Mouse (Mus musculus): Measurements from ENCODE around the gene Mdm4. TPM values are rescaled to one million over a fixed set of nuclear protein-coding genes. Genes with fewer than 3 reads are reported as not detected.

The Mdm4 gene
- polyA plus RNA-seq (2015; fragmentation: Nextera tagmentation; extraction: Ambion mirVana) = 14.1 and 15.7 TPM in 2 replicates

DNA sequence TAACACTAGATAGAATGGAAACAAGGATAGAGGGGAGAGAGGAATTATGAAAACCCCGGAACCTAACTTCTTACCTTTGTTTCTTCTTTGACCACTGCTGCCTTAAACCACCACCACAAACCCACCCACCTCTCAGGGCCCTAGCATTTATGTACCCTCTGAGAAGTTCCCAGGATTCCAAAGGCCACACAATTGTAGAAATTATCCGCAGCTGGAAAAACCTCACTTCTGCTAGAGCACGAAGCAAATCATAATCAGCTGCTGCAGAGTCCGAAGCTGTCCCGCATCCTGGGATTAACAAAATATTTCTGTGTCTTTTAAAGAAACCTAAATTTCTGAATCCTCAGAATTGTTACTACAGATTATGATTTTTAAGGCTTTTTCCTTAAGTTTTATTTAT lies at the start of gene Mdm4:
Gene Mdm4 (minus strand): TSS at position 101 of the 400 bp plus-strand sequence.
- Histone ChIP-seq H3K4me1 (replicated peaks) (peaks cover 35% of the 10 kb centered on the region), H3K27me3 (no peaks in the 10 kb centered on the region), H3K36me3 (replicated peaks) (no peaks in the 10 kb centered on the region), H3K9me3 (replicated peaks) (no peaks in the 10 kb centered on the region), H3K27ac (replicated peaks) (no peak within 1 kb of the TSS), H3K4me2 (no peak within 1 kb of the TSS), H3K4me3 (replicated peaks) (no peak within 1 kb of the TSS), H3K9ac (no peak within 1 kb of the TSS)
- 80% methylated on average over 5 of the region's 5 CpGs for WGBS (ENCODE audit: insufficient replicate concordance)
- no peak for ATAC-seq (ENCODE audit: insufficient read depth)

DNA sequence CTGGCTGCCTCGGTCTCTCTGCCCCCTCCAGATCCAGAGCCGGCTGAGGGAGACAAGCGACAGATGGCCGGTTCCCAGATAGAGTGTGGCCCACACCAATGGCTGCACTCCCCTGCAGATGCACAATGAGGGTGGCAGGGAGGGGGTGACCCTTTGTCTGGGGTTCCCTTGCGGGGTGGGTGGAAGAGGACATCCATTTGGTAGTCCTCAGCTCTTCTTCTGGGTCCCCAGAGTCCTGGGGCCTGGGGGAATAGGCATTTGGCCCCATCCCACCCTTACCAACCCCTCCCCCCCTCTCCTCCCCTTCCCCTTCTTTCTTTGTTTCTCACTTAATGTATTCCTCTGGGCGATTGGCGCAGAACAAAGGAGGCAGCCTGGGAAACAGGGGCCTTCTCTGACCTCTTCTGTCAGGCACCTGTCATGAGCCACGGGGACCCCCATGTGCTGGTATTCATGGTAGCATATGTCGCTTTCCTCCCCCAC lies 49.8 kb upstream of the Mdm4 start:
- no peak overlapping the region for H3K9ac ChIP-seq
- H3K4me1 ChIP-seq (replicated peaks) = peaks cover 37% of the 10 kb centered on the region
- no peak for ATAC-seq (ENCODE audit: insufficient read depth)
- H3K27me3 ChIP-seq = 0 out of 2 replicates have a peak, but pooled peaks cover 3% of the 10 kb centered on the region
- no peaks in the 10 kb centered on the region for H3K36me3 ChIP-seq (replicated peaks)
- 67% methylated on average over 9 of the region's 9 CpGs for WGBS (ENCODE audit: insufficient replicate concordance)
- no peaks in the 10 kb centered on the region for H3K9me3 ChIP-seq (replicated peaks)
- no peak overlapping the region for H3K4me2 ChIP-seq
- no peak overlapping the region for H3K4me3 ChIP-seq (replicated peaks)
- H3K27ac ChIP-seq (replicated peaks) = no peak overlapping the region

DNA sequence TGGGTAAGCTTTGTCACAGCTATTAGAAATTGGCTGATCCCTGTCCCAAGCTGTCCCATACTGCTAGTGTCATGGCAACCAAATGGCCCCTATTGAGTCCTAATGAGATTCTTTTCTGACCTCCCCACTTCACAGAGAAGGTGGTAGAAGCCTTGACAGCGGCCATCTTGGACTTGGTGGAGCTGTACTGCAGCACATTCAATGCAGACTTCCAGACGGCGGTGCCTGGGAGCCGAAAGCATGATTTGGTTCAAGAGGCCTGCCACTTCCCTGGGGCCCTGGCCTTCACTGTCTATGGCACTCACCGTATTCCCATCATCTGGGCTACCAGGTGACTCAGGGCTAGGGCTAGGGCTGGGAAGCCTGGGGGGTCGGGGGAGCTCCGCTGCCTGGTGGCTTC lies 49.1 kb upstream of the Mdm4 start:
- peaks cover 6% of the 10 kb centered on the region; the same call in 1 of the 2 replicates for H3K27me3 ChIP-seq
- H3K9ac ChIP-seq = no peak overlapping the region
- 77% methylated on average over 7 of the region's 7 CpGs for WGBS (ENCODE audit: insufficient replicate concordance)
- no peak overlapping the region for H3K4me2 ChIP-seq
- H3K27ac ChIP-seq (replicated peaks) = no peak overlapping the region
- ATAC-seq (ENCODE audit: insufficient read depth) = no peak
- H3K4me1 ChIP-seq (replicated peaks) = peaks cover 31% of the 10 kb centered on the region
- H3K4me3 ChIP-seq (replicated peaks) = no peak overlapping the region
- no peaks in the 10 kb centered on the region for H3K36me3 ChIP-seq (replicated peaks)
- no peaks in the 10 kb centered on the region for H3K9me3 ChIP-seq (replicated peaks)

DNA sequence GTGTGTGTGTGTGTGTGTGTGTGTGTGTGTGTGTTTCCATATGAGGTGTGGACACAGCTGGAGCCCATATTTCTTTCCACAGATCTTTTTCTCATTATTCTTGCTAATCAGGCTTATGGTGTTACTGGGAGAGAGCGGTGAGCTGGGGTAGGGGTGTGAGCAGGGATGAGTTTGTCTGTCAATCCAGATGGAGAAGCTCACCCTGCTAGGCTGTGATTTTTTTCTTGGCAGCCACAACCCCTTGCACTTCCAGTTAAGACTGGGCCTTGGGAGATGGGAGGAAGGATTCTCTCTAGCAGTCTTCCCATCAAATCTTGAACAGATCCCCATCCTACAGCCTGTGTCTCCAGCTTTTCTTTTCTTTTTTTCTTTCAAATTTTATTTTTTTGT lies 48.0 kb upstream of the Mdm4 start:
- H3K9ac ChIP-seq = no peak overlapping the region
- ATAC-seq (ENCODE audit: insufficient read depth) = no peak
- H3K4me3 ChIP-seq (replicated peaks) = no peak overlapping the region
- no peaks in the 10 kb centered on the region for H3K36me3 ChIP-seq (replicated peaks)
- H3K4me1 ChIP-seq (replicated peaks) = peaks cover 22% of the 10 kb centered on the region
- H3K27me3 ChIP-seq = peaks cover 13% of the 10 kb centered on the region; the same call in 1 of the 2 replicates
- H3K4me2 ChIP-seq = no peak overlapping the region
- no peak overlapping the region for H3K27ac ChIP-seq (replicated peaks)
- WGBS (ENCODE audit: insufficient replicate concordance) = 79% methylated on average over 1 of the region's 1 CpGs
- H3K9me3 ChIP-seq (replicated peaks) = no peaks in the 10 kb centered on the region

DNA sequence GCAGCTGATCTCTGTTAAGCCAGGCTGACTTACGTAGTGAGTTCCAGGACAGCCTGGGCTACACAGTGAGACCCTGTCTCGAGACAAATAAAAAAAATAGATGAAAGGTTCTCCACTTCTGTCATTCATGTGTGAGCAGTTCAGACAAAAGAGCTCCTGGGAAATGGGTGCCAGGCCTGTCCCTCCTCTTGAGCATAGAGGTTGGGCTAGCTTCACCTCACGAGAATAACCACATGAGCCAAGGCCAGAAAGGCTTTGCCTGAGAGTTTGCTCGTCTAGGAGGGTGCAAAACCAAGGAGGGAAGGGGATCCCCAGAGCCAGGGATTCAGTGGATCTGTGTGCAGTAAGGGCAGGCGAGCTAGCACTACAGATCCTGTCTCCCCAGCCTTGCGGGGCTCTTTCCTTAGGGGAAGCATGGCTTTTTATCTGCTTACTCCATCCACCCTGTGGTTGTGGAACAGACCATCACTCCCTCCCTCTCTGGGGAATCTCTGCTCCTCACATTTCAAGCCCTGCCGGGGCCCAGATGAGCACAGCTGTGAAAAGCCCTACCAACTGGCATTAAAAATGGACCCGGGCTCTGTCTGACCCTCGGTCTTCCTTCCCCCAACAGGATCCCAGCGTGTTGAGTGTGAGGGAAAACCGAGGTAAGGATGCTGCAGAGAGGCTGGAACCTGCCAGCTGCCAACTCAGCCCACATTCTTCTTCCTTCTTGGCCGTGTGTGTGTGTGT lies 47.4 kb upstream of the Mdm4 start:
- 36% methylated on average over 11 of the region's 12 CpGs for WGBS (ENCODE audit: insufficient replicate concordance)
- Histone ChIP-seq H3K9me3 (replicated peaks) (no peaks in the 10 kb centered on the region), H3K27me3 (peaks cover 13% of the 10 kb centered on the region; the same call in 1 of the 2 replicates), H3K4me1 (replicated peaks) (peaks cover 23% of the 10 kb centered on the region), H3K4me3 (replicated peaks) (no peak overlapping the region), H3K27ac (replicated peaks) (no peak overlapping the region), H3K36me3 (replicated peaks) (no peaks in the 10 kb centered on the region), H3K4me2 (no peak overlapping the region), H3K9ac (no peak overlapping the region)
- no peak for ATAC-seq (ENCODE audit: insufficient read depth)

DNA sequence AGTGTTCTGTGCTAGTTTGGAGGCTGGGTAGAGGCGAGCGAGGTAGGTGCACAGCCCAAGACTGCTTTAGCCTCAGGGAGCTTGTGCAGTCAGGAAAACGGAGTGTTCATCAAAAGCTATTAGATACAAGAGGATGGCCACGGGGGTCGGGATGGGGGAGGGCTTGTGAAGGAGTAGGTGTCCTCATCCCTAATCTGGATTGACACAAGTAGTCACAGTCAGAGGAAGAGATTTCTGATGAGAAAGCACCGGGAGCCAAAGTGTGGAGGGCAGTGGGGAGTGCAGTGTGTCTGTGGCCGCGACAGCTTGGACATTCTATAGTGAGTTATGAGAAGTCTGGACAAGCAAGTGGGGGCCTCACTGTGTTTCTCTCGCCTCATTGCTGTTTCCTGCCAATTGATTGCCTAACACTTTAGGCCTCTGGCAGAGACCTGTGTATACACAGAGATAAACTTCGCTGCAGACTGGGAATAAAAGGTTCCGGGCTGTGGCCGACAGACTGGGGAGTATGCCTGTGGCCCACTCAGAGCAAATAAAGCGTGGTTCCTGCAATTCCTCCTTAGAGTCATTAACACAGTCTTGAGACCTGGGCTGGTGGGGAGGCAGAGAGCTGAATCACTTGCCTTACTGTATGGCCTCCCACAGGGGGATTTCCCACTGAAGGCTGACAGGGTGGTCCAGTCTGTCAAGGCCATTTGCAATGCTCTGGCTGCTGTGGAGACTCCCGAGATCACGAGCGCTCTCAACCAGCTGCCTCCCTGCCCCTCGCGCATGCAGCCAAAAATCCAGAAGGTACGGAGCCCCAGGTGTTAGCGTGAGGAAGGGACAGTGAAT lies 46.5 kb upstream of the Mdm4 start:
- no peak overlapping the region for H3K4me2 ChIP-seq
- H3K27me3 ChIP-seq = peaks cover 21% of the 10 kb centered on the region
- no peaks in the 10 kb centered on the region for H3K36me3 ChIP-seq (replicated peaks)
- ATAC-seq (ENCODE audit: insufficient read depth) = peak; percentile 34; the same call in 1 of the 2 replicates
- no peak overlapping the region for H3K9ac ChIP-seq
- peaks cover 27% of the 10 kb centered on the region for H3K4me1 ChIP-seq (replicated peaks)
- no peaks in the 10 kb centered on the region for H3K9me3 ChIP-seq (replicated peaks)
- 37% methylated on average over 20 of the region's 20 CpGs for WGBS (ENCODE audit: insufficient replicate concordance)
- no peak overlapping the region for H3K4me3 ChIP-seq (replicated peaks)
- H3K27ac ChIP-seq (replicated peaks) = no peak overlapping the region

DNA sequence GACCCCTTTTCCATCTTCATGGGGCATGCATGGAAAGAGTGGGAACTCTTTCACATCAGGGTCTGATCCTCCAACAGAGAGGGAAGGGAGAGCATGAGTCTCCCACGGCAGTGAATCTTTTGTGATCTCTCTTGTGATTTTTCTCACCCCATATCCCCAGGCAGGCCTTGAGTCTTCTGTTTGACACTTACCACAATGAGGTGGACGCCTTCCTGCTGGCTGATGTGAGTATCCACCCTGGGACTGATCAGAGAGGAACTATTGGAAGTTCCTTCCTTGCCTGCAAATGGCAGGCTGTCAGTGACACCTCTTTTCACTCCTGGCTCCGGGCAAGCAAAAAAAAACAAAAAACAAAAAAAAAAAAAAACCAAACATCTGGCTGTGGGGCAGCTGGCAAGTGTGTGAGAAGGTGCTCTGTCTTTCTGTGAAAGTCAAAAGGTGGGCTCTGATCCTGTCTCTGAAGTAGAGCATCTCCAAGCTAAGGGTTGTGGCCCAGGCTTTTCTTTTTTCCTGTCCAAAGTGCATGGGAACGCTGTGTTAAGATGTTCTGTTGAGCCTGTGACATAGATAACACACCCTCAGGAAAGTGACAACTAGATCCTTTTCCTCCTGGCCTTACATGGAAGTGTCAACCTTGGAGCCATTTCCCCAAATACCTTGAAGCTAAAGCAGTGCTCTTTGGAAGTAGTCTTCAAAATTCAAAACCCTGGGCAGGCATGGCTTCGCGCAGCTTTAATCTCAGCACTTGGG lies 45.5 kb upstream of the Mdm4 start:
- Histone ChIP-seq H3K4me2 (no peak overlapping the region), H3K4me1 (replicated peaks) (peaks cover 33% of the 10 kb centered on the region), H3K27me3 (peaks cover 24% of the 10 kb centered on the region), H3K27ac (replicated peaks) (no peak overlapping the region), H3K36me3 (replicated peaks) (no peaks in the 10 kb centered on the region), H3K4me3 (replicated peaks) (no peak overlapping the region), H3K9ac (no peak overlapping the region), H3K9me3 (replicated peaks) (no peaks in the 10 kb centered on the region)
- no peak for ATAC-seq (ENCODE audit: insufficient read depth)
- WGBS (ENCODE audit: insufficient replicate concordance) = 48% methylated on average over 6 of the region's 6 CpGs

DNA sequence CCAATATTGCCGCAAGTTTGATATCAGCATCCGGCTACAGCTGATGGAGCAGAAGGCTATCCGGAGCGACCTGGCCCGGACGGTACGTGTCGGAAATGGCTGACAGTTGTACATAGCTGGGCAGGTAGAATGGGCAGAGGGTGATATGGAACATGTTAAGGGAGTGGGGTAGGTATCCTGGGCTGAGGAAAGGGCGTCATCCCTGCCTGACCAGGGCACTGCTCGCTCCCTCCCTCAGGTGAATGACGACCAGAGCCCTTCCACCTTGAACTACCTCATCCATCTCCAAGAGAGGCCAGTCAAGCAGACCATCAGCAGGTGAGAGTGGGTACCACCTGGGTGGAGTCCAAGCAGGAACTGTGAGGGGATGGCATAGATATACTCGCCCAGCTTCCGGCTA lies 44.2 kb upstream of the Mdm4 start:
- H3K9ac ChIP-seq = no peak overlapping the region
- no peak overlapping the region for H3K27ac ChIP-seq (replicated peaks)
- peaks cover 24% of the 10 kb centered on the region for H3K27me3 ChIP-seq
- no peak overlapping the region for H3K4me3 ChIP-seq (replicated peaks)
- H3K4me2 ChIP-seq = no peak overlapping the region
- H3K9me3 ChIP-seq (replicated peaks) = no peaks in the 10 kb centered on the region
- 80% methylated on average over 13 of the region's 13 CpGs for WGBS (ENCODE audit: insufficient replicate concordance)
- ATAC-seq (ENCODE audit: insufficient read depth) = no peak
- no peaks in the 10 kb centered on the region for H3K36me3 ChIP-seq (replicated peaks)
- H3K4me1 ChIP-seq (replicated peaks) = peaks cover 34% of the 10 kb centered on the region

DNA sequence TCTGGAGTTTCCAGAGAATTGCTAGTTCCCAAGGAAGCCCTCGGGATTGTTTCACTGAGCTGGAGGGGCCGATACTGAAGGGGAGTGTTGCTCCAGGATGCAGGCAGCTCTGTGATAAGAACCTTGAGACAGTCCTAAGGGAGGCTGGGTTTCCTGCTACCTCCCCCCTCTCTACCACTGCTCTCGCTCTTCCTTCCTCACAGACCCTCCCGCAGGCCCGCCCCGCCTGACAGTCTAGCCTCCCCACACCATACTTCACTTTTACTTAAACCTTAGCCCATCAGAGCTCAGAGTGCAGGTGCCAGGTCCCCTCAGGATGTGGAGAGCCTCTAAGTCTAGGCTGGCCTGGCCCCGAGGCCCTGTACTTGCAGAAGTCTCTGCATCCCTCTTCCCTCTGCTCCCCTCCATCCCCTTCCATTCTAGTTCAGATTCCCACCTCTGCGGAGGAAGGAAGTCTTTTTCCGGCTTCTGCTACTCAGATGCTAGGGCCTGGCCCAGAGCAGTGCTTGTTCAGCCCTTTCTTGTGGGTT lies 43.0 kb upstream of the Mdm4 start:
- Histone ChIP-seq H3K4me1 (replicated peaks) (peaks cover 34% of the 10 kb centered on the region), H3K36me3 (replicated peaks) (no peaks in the 10 kb centered on the region), H3K4me2 (no peak overlapping the region), H3K27ac (replicated peaks) (0 out of 2 replicates have a peak overlapping the region, but pooled peaks have one; percentile 14), H3K4me3 (replicated peaks) (no peak overlapping the region), H3K9me3 (replicated peaks) (no peaks in the 10 kb centered on the region), H3K27me3 (peaks cover 24% of the 10 kb centered on the region), H3K9ac (no peak overlapping the region)
- 12% methylated on average over 9 of the region's 9 CpGs for WGBS (ENCODE audit: insufficient replicate concordance)
- ATAC-seq (ENCODE audit: insufficient read depth) = peak; percentile 53

DNA sequence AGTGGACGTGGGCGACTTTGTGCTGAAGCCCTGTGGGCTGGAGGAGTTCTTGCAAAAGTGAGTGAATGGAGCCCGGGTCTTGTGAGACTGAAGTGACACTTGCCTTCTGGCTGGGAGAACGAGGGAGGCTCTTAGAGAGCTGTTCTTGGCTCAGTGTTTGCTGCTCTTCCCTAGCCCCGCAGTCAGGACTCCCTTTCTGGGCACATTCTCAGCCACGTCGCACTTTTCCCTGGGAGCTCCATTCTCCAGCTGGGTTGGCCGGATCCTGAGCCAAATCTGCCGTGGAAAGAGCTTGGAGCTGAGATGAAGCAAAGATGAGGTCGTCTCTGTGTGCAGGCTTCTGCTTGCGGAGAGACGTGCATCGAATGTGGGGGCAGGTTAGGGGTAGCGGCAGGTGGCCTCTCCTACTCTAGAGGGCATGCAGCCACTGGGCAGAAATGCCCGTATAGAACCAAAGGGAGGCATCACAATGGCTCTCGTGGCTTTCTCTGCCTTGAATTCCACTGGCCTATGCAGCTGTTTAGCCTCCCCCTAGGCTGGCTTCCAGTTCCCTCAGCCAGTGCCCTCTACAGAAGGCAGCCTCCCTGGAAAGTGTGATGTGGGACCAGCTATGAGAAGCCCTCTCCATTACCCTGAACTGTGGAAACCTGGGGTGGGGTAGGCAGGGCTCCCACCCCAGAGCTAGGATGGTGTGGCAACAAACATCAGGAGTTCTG lies 41.5 kb upstream of the Mdm4 start:
- no peak for ATAC-seq (ENCODE audit: insufficient read depth)
- H3K36me3 ChIP-seq (replicated peaks) = 0 out of 2 replicates have a peak, but pooled peaks cover 5% of the 10 kb centered on the region
- H3K4me2 ChIP-seq = no peak overlapping the region
- 53% methylated on average over 16 of the region's 16 CpGs for WGBS (ENCODE audit: insufficient replicate concordance)
- H3K27me3 ChIP-seq = peaks cover 21% of the 10 kb centered on the region
- no peak overlapping the region for H3K9ac ChIP-seq
- peaks cover 25% of the 10 kb centered on the region; the same call in 1 of the 2 replicates for H3K4me1 ChIP-seq (replicated peaks)
- H3K4me3 ChIP-seq (replicated peaks) = no peak overlapping the region
- no peak overlapping the region for H3K27ac ChIP-seq (replicated peaks)
- no peaks in the 10 kb centered on the region for H3K9me3 ChIP-seq (replicated peaks)
